Mouse (Mus musculus) liver, embryonic 14.5 days (tissue): ENCODE measurements around the gene Olfr373. TPM values are rescaled to one million over a fixed set of nuclear protein-coding genes. Genes with fewer than 3 reads are reported as not detected.
A peak's percentile ranks its signal among the peaks of the same experiment; 100 is the strongest.

Experiments
- ATAC-seq: fragments of 200-750 bp; cut with Nextera tagmentation; 2 replicates; pipeline ENCODE4 v1.8.0; 2017; ENCODE audit warnings: moderate number of reproducible peaks, mild to moderate bottlenecking, moderate library complexity; ENCODE audit not compliant: insufficient read depth
- DNase-seq, 3 experiments: peaks; one replicate each; pipeline ENCODE4 v3.0.0-alpha.2; 2012 to 2013; ENCODE audit warnings: low read depth in 3 of 3, low spot score in 3 of 3
- H3K27ac ChIP-seq: fragments of 300-500 bp; sonication (generic); 2 replicates; pipeline ENCODE4 v1.5.1; 2014; ENCODE audit warnings: moderate library complexity, mild to moderate bottlenecking, control low read depth, inconsistent platforms
- H3K27me3 ChIP-seq: fragments of 300-500 bp; sonication (generic); 2 replicates; pipeline ENCODE4 v1.6.1; 2014; ENCODE audit warnings: mild to moderate bottlenecking, low read length, moderate library complexity; ENCODE audit not compliant: control insufficient read depth, insufficient read depth
- H3K36me3 ChIP-seq: fragments of 300-500 bp; sonication (generic); replicated peaks from 2 replicates; pipeline ENCODE4 v1.6.1; 2014; ENCODE audit warnings: low read depth; ENCODE audit not compliant: control insufficient read depth, insufficient read depth
- H3K4me1 ChIP-seq, 2 experiments: fragments of 200-500 bp in 1 of 2; fragments of 300-500 bp in 1 of 2; sonication (generic) in 1 of 2; replicated peaks; 2 replicates each; pipeline ENCODE4 v1.6.1; 2012 to 2014; ENCODE audit warnings: antibody characterized with exemption in 1 of 2, inconsistent platforms in 1 of 2, low read length in 1 of 2; ENCODE audit not compliant: control insufficient read depth in 2 of 2, insufficient read depth in 2 of 2
- H3K4me2 ChIP-seq: fragments of 300-500 bp; sonication (generic); 2 replicates; pipeline ENCODE4 v1.6.1; 2014; ENCODE audit warnings: low read depth, mild to moderate bottlenecking, control low read depth, moderate library complexity
- H3K4me3 ChIP-seq, 2 experiments: fragments of 200-500 bp in 1 of 2; fragments of 300-500 bp in 1 of 2; sonication (generic) in 1 of 2; 2 replicates each; pipeline ENCODE4 v1.5.1; 2012 to 2014; ENCODE audit warnings: low read depth in 2 of 2, low read length in 2 of 2, mild to moderate bottlenecking in 2 of 2, control low read depth in 1 of 2, inconsistent platforms in 1 of 2, moderate library complexity in 1 of 2; ENCODE audit not compliant: insufficient read depth in 1 of 2
- H3K9ac ChIP-seq: fragments of 300-500 bp; sonication (generic); replicated peaks from 2 replicates; pipeline ENCODE4 v1.6.1; 2014; ENCODE audit warnings: mild to moderate bottlenecking, control low read depth, moderate library complexity
- H3K9me3 ChIP-seq: fragments of 300-500 bp; sonication (generic); 2 replicates; pipeline ENCODE4 v1.6.1; 2016; ENCODE audit warnings: low read length, mixed read lengths; ENCODE audit not compliant: control insufficient read depth
- CTCF ChIP-seq: IDR thresholded peaks from 2 replicates; pipeline ENCODE4 v1.5.1; 2016; ENCODE audit warnings: antibody characterized with exemption, low read depth, control low read depth
- EP300 ChIP-seq: IDR thresholded peaks from 2 replicates; pipeline ENCODE4 v1.6.1; 2016; ENCODE audit warnings: antibody characterized with exemption, low read depth
- WGBS: fragments of 180-500 bp; shearing (Covaris S2); extraction: QIAGEN DNeasy Blood & Tissue Kit; methylation state at CpG from one replicate; pipeline ENCODE4 v1.1.7; 2014; ENCODE audit not compliant: insufficient replicate concordance; 5-methylcytosine and 5-hydroxymethylcytosine counted together
- polyA plus RNA-seq, 2 experiments: library from polyadenylated mRNA; depleted of rRNA in 1 of 2; stranded (reverse) in 1 of 2; unstranded in 1 of 2; fragments of >200 nt; fragmentation: Nextera tagmentation in 1 of 2; extraction: Ambion mirVana in 1 of 2; gene quantifications; 2 replicates each; pipeline versions ENCODE4 v1.2.1 to v1.2.3; 2012 to 2014

Gene Olfr373
- polyA plus RNA-seq, 2 experiments = not detected

DNA sequence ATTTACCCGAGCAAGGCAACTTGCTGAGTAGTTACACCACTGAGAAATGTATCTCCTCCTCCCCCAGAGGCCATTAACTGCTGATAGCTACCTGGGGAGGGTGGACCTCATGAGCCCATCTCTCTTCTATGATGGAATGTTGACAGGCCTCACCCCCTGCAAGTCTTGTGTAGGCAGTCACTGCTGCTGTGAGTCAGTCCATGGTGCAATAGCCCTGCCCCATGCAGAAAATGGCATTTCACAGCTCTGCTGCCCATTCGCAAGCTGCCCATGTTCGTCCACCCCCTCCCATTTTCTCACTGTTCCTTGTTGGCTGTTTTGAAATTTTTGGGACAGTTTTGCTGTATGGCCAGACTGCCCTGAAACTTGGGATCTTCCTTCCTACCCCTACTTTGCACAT lies 62.5 kb downstream of the Olfr373 start:
- no peak for TF ChIP-seq EP300
- TF ChIP-seq CTCF = no peak
- H3K9me3 ChIP-seq = no peaks in the 10 kb centered on the region
- DNase-seq = no peak
- 0 out of 4 replicates have a peak, but pooled peaks cover 0 to 1% of the 10 kb centered on the region in 2 experiments for H3K4me1 ChIP-seq
- H3K9ac ChIP-seq = no peak overlapping the region
- H3K4me3 ChIP-seq = no peak overlapping the region
- H3K4me2 ChIP-seq = no peak overlapping the region
- 64% methylated on average over 3 of the region's 3 CpGs for WGBS
- peaks cover 6% of the 10 kb centered on the region for H3K36me3 ChIP-seq
- H3K27ac ChIP-seq = no peak overlapping the region
- H3K27me3 ChIP-seq = no peaks in the 10 kb centered on the region
- ATAC-seq = no peak

DNA sequence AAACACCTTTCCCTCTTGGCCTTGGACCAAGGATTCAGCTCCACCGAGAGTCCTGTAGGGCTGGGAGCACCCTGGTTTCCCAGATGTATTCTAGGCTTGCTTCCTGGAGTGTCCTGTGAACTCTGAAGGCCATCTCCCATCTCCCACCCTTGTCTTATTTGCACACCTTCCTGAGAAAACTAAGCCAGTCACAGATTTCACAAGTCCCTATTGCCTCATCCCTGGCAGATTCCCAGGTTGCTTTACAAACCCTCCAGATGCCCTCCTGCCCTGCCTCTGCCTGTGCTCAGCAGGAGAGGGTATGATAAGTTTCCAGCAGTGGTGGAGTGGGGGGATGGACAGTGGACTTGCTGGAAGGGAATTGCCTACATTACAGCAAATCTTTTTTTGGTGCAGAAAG lies 63.1 kb downstream of the Olfr373 start:
- WGBS = 52% methylated on average over 1 of the region's 1 CpGs
- H3K4me1 ChIP-seq = 0 out of 4 replicates have a peak, but pooled peaks cover 0 to 1% of the 10 kb centered on the region in 2 experiments
- peaks cover 6% of the 10 kb centered on the region for H3K36me3 ChIP-seq

DNA sequence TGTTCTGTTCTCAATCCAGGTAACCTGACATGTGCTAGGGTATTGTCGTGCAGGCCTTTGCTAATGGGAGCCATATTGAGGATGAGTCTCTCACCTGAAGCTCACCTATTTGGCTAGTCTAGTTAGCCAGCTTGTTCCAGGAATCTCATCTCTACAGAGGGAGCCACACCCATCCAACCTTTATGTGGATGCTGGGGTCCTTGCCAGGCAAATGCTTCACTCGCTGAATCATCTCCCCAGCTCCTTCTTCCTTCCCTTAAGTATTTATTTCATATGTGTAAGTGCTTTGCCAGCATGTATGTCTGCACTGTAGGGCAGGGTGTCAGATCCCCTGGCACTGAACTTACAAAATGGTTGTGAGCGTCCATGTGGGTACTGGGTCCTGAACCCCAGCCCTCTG lies 63.6 kb downstream of the Olfr373 start:
- DNase-seq = no peak
- H3K27ac ChIP-seq = no peak overlapping the region
- H3K9me3 ChIP-seq = no peaks in the 10 kb centered on the region
- no peak overlapping the region for H3K4me2 ChIP-seq
- 0 out of 4 replicates have a peak, but pooled peaks cover 0 to 1% of the 10 kb centered on the region in 2 experiments for H3K4me1 ChIP-seq
- no peak overlapping the region for H3K9ac ChIP-seq
- H3K36me3 ChIP-seq = peaks cover 6% of the 10 kb centered on the region
- WGBS = 68% methylated on average over 3 of the region's 3 CpGs
- no peak overlapping the region for H3K4me3 ChIP-seq
- no peak for ATAC-seq
- TF ChIP-seq EP300 (no peak), CTCF (no peak)
- H3K27me3 ChIP-seq = no peaks in the 10 kb centered on the region

More for the DNA sequence above, 63.1 kb downstream of the Olfr373 start:
- DNase-seq (no peak), ATAC-seq (peak; percentile 42; the same call in 1 of the 2 replicates)
- TF ChIP-seq CTCF (no peak), EP300 (no peak)
- no peak overlapping the region for H3K4me3 ChIP-seq
- H3K9me3 ChIP-seq = no peaks in the 10 kb centered on the region
- H3K4me2 ChIP-seq = no peak overlapping the region
- H3K27ac ChIP-seq = no peak overlapping the region
- H3K9ac ChIP-seq = no peak overlapping the region
- H3K27me3 ChIP-seq = no peaks in the 10 kb centered on the region

DNA sequence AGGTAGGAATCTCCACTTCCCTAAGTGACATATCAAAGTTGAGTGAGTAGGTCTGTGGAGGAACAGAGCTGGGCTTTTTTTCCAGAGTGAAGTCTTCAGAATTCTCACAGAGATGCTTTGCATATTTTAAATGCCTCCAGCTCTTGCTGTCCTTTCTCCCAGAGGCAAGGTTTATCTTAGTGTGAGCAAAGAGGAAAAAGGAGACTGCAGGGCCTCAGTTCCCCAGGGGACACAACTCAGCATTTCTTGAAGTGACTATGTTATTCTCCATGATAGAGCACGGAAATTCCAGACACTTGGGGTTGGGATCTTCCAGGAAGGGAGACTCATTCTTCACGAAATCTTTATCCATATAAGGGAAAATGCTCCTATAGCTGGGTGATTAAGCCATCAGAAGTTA lies 64.3 kb downstream of the Olfr373 start:
- WGBS = 67% methylated on average over 2 of the region's 2 CpGs
- no peak for DNase-seq
- H3K27ac ChIP-seq = no peak overlapping the region
- H3K4me2 ChIP-seq = no peak overlapping the region
- H3K36me3 ChIP-seq = peaks cover 6% of the 10 kb centered on the region; the same call in 1 of the 2 replicates
- no peak for ATAC-seq
- no peak overlapping the region for H3K9ac ChIP-seq
- TF ChIP-seq EP300 = no peak
- no peak for TF ChIP-seq CTCF
- H3K4me3 ChIP-seq = no peak overlapping the region
- H3K27me3 ChIP-seq = no peaks in the 10 kb centered on the region
- 0 out of 4 replicates have a peak, but pooled peaks cover 0 to 1% of the 10 kb centered on the region in 2 experiments for H3K4me1 ChIP-seq
- H3K9me3 ChIP-seq = no peaks in the 10 kb centered on the region

- Histone ChIP-seq H3K27me3 (no peaks in the 10 kb centered on the region), H3K4me1 (peaks cover 0 to 3% of the 10 kb centered on the region in 2 experiments; a peak in 1 of 4 replicates), H3K4me3 (no peak overlapping the region), H3K36me3 (peaks cover 6% of the 10 kb centered on the region; the same call in 1 of the 2 replicates), H3K9ac (no peak overlapping the region), H3K27ac (no peak overlapping the region), H3K4me2 (no peak overlapping the region), H3K9me3 (no peaks in the 10 kb centered on the region)
- WGBS = 79% methylated on average over 1 of the region's 1 CpGs
- ATAC-seq (no peak), DNase-seq (no peak)
- TF ChIP-seq CTCF = no peak
- TF ChIP-seq EP300 = no peak
These were observed 66.1 kb downstream of the Olfr373 start for GRCm38 (mm10) chr8:72149056-72149455.
